Mouse (Mus musculus) G1E (cell line): ENCODE results near the gene Mamstr. TPM values are rescaled to one million over a fixed set of nuclear protein-coding genes. Genes with fewer than 3 reads are reported as not detected.

Experiments used
- ATAC-seq: 2 replicates; pipeline ENCODE4 v1.8.0; 2016; ENCODE audit warnings: mild to moderate bottlenecking; ENCODE audit not compliant: insufficient number of reproducible peaks, poor library complexity, low FRiP score, severe bottlenecking; ENCODE audit errors: extremely low read depth
- DNase-seq: peaks from one replicate; pipeline ENCODE4 v3.0.0; 2012; ENCODE audit warnings: low spot score
- H3K27me3 ChIP-seq: 2 replicates; pipeline ENCODE4 v1.6.1; 2012; ENCODE audit warnings: mild to moderate bottlenecking, low read length, inconsistent platforms; ENCODE audit not compliant: insufficient read depth
- H3K36me3 ChIP-seq: replicated peaks from 2 replicates; pipeline ENCODE3; 2012; ENCODE audit warnings: mild to moderate bottlenecking, inconsistent platforms
- H3K4me1 ChIP-seq: 2 replicates; pipeline ENCODE4 v1.6.1; 2012; ENCODE audit warnings: low read depth, low read length, inconsistent platforms, mixed read lengths; ENCODE audit not compliant: insufficient read depth
- H3K4me3 ChIP-seq: 2 replicates; pipeline ENCODE4 v1.5.1; 2012; ENCODE audit warnings: low read depth, mild to moderate bottlenecking, inconsistent platforms, low read length, moderate library complexity, mixed read lengths
- H3K9me3 ChIP-seq: replicated peaks from 2 replicates; pipeline ENCODE4 v1.6.1; 2012; ENCODE audit warnings: inconsistent platforms
- CTCF ChIP-seq: IDR thresholded peaks from 2 replicates; pipeline ENCODE4 v1.5.1; 2012; ENCODE audit warnings: low read depth, low read length, inconsistent platforms, mixed read lengths
- GATA1 ChIP-seq: IDR thresholded peaks from 2 replicates; pipeline ENCODE4 v1.6.1; 2012; ENCODE audit warnings: borderline replicate concordance, low read length, inconsistent platforms, mixed read lengths
- GATA2 ChIP-seq: IDR thresholded peaks from 2 replicates; pipeline ENCODE4 v1.6.1; 2012; ENCODE audit warnings: low read depth, low read length, inconsistent platforms, borderline replicate concordance
- POLR2AphosphoS5 ChIP-seq: IDR thresholded peaks from 2 replicates; pipeline ENCODE4 v1.6.1; 2012; ENCODE audit warnings: low read depth, low read length, inconsistent platforms; ENCODE audit not compliant: insufficient replicate concordance
- TAL1 ChIP-seq: conservative IDR thresholded peaks from 2 replicates; pipeline ENCODE4 v1.6.1; 2012; ENCODE audit warnings: low read depth, low read length, inconsistent platforms, mixed read lengths
- polyA plus RNA-seq: library from polyadenylated mRNA; stranded (reverse); fragments of >175 nt; gene quantifications from 2 replicates; pipeline ENCODE4 v1.2.3, GENCODE M21; 2012
- total RNA-seq, 2 experiments: library from RNA; stranded (forward) in 1 of 2; stranded (reverse) in 1 of 2; fragments of 200-1000 nt in 1 of 2; fragments of >200 nt in 1 of 2; fragmentation: Nextera tagmentation in 1 of 2; gene quantifications; 2 replicates each; pipeline ENCODE4 v1.2.3; 2014 to 2017

Gene Mamstr
- total and polyA plus RNA-seq, 3 experiments = not detected

GRCm38 (mm10) chr7:45665303-45666138 is 25.7 kb downstream of the Mamstr start:
- no peak overlapping the region for H3K4me3 ChIP-seq
- no peaks in the 10 kb centered on the region for H3K4me1 ChIP-seq
- 0 out of 2 replicates have a peak, but pooled peaks cover 3% of the 10 kb centered on the region for H3K9me3 ChIP-seq

DNA sequence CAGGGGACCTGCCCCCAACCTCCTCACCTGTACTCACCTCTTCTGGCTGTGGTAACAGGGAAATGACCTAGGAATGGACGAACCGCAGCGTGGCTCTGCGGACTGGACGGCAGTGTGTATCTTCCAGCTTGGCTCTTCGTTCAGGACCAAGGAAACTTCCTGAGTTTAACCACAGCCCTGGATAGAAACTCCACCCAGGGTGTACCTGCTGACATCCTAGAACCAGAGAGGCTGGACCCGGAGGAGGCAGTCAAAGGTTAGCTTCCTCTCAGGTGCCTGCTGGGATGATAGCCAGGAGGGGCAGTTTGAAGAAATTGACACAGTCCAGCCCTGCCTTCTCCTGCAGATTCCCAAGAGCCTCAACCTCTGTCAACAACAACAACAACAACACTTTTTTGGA is 26.4 kb downstream of the Mamstr start, which contains the start of gene Fut2:
Gene Fut2, minus strand, starts transcription at position 234 of the 400 bp plus-strand sequence.
- Histone ChIP-seq H3K4me3 (no peak within 1 kb of the TSS), H3K36me3 (no peaks in the 10 kb centered on the region), H3K9me3 (0 out of 2 replicates have a peak, but pooled peaks cover 3% of the 10 kb centered on the region), H3K27me3 (peaks cover 34% of the 10 kb centered on the region), H3K4me1 (no peaks in the 10 kb centered on the region)
- no peak for TF ChIP-seq TAL1
- TF ChIP-seq GATA1 = no peak
- TF ChIP-seq CTCF = no peak
- TF ChIP-seq GATA2 = no peak
- TF ChIP-seq POLR2AphosphoS5 = no peak
- ATAC-seq = no peak
- no peak for DNase-seq

More at GRCm38 (mm10) chr7:45665303-45666138, 25.7 kb downstream of the Mamstr start:
- H3K36me3 ChIP-seq = no peaks in the 10 kb centered on the region
- TF ChIP-seq GATA1 (no peak), TAL1 (no peak), CTCF (no peak), POLR2AphosphoS5 (no peak), GATA2 (no peak)
- no peak for ATAC-seq
- no peak for DNase-seq
- H3K27me3 ChIP-seq = peaks cover 34% of the 10 kb centered on the region

GRCm38 (mm10) chr7:45667761-45668160 is 28.0 kb downstream of the Mamstr start:
- no peaks in the 10 kb centered on the region for H3K4me1 ChIP-seq
- H3K9me3 ChIP-seq = 0 out of 2 replicates have a peak, but pooled peaks cover 3% of the 10 kb centered on the region
- H3K27me3 ChIP-seq = peaks cover 43% of the 10 kb centered on the region
- TF ChIP-seq GATA2 (no peak), GATA1 (no peak), CTCF (no peak), POLR2AphosphoS5 (no peak), TAL1 (no peak)
- H3K4me3 ChIP-seq = no peak overlapping the region
- no peaks in the 10 kb centered on the region for H3K36me3 ChIP-seq
- no peak for ATAC-seq
- no peak for DNase-seq

DNA sequence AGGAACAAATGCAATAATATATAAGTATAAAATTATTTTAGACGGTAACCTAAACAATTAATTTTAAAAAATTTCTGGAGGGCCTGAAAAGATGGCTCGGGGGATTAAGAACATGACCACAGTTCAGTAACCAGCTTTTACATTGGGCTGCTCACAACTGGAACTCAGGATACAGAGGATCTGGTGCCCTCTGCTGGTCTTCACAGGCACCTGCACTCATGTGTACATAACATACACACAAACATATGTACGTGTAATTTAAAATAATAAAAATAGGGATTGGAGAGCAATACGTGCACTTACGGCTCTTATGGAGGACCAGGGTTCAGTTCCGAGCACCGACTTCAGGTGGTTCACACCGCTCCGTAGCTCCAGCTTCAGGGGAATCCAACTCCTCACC is 29.1 kb downstream of the Mamstr start:
- DNase-seq (no peak), ATAC-seq (no peak)

GRCm38 (mm10) chr7:45677627-45678295 is 38.0 kb downstream of the Mamstr start:
- no peak for TF ChIP-seq GATA2
- no peak for TF ChIP-seq POLR2AphosphoS5
- no peak for TF ChIP-seq CTCF
- no peak for TF ChIP-seq TAL1
- TF ChIP-seq GATA1 = no peak
- Histone ChIP-seq H3K36me3 (no peaks in the 10 kb centered on the region), H3K4me3 (no peak overlapping the region), H3K27me3 (peaks cover 47% of the 10 kb centered on the region), H3K4me1 (peaks cover 36% of the 10 kb centered on the region), H3K9me3 (no peaks in the 10 kb centered on the region)
- DNase-seq (no peak), ATAC-seq (no peak)

More for the DNA sequence above, 29.1 kb downstream of the Mamstr start:
- H3K9me3 ChIP-seq = 0 out of 2 replicates have a peak, but pooled peaks cover 3% of the 10 kb centered on the region
- no peak overlapping the region for H3K4me3 ChIP-seq
- peaks cover 45% of the 10 kb centered on the region for H3K27me3 ChIP-seq
- H3K36me3 ChIP-seq = no peaks in the 10 kb centered on the region
- H3K4me1 ChIP-seq = no peaks in the 10 kb centered on the region
- TF ChIP-seq POLR2AphosphoS5 (no peak), CTCF (no peak), GATA2 (no peak), TAL1 (no peak), GATA1 (no peak)

DNA sequence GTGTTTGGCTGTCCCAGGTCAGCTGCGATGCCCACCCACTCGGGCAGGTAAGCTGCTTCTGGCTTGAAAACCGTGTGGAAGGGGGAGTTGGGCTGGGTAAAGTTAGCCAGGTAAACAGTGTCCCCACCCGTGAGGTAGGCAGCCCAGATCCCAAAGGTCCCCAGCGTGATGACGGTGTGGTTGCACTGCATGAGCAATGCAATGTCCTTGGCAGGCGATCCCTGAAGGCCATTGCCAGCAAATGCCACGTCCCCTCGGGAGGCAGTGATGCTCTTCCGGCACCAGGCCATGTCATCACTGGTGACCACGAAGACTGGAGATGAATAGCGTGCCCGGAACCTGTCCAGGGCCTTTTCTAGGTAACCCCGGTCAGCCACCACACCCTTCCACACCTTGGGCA is 38.7 kb downstream of the Mamstr start:
- H3K36me3 ChIP-seq = no peaks in the 10 kb centered on the region
- ATAC-seq (no peak), DNase-seq (no peak)
- H3K4me1 ChIP-seq = peaks cover 44% of the 10 kb centered on the region
- peaks cover 41% of the 10 kb centered on the region for H3K27me3 ChIP-seq
- no peaks in the 10 kb centered on the region for H3K9me3 ChIP-seq
- TF ChIP-seq GATA2 (no peak), TAL1 (no peak), GATA1 (no peak), CTCF (no peak), POLR2AphosphoS5 (no peak)
- no peak overlapping the region for H3K4me3 ChIP-seq
